ENCODE assay signal across 22 mouse cellular contexts in genomic region chr17:51016384-51016783, GRCm38 (mm10).
"Had no signal": no experiment of that assay in that cellular context is flagged by ENCODE, and none has a peak within 500 bp of the region (broad histone marks: within the 10 kb centered on the region; RNA-seq: fewer than 3 reads in every experiment).

No protein-coding gene starts in this region.

- H3K4me1 ChIP-seq: liver, embryonic 12.5 days; liver, embryonic 15.5 days; lung, embryonic 15.5 days; midbrain, embryonic 10.5 days; midbrain, embryonic 13.5 days; neural tube, embryonic 13.5 days had no signal

- ATAC-seq: liver, embryonic 12.5 days; midbrain, embryonic 13.5 days; midbrain, embryonic 16.5 days had no signal

- H3K36me3 ChIP-seq: liver, embryonic 12.5 days; liver, embryonic 15.5 days; lung, embryonic 15.5 days; midbrain, embryonic 10.5 days; midbrain, embryonic 13.5 days; neural tube, embryonic 13.5 days had no signal

- H3K27ac ChIP-seq: kidney, postnatal 0 days; layer of hippocampus, adult 2 months; liver, embryonic 12.5 days; liver, embryonic 15.5 days; lung, embryonic 15.5 days; midbrain, embryonic 10.5 days; midbrain, embryonic 13.5 days; neural tube, embryonic 13.5 days; stomach, postnatal 0 days had no signal

- H3K9me3 ChIP-seq: liver, embryonic 12.5 days; liver, embryonic 15.5 days; lung, embryonic 15.5 days; midbrain, embryonic 10.5 days; midbrain, embryonic 13.5 days; neural tube, embryonic 13.5 days had no signal

- H3K4me3 ChIP-seq: layer of hippocampus, adult 2 months; liver, embryonic 12.5 days; liver, embryonic 15.5 days; lung, embryonic 15.5 days; midbrain, embryonic 10.5 days; midbrain, embryonic 13.5 days; myocyte; neural tube, embryonic 13.5 days had no signal

- DNase-seq: kidney, adult 2 months; kidney, postnatal 25 days; layer of hippocampus, adult 9-11 months; lung, adult 18-20 months; lung, postnatal 10 days; lung, postnatal 36 days; right cerebral cortex, postnatal 14 days; right cerebral cortex, postnatal 4 days; thymus, adult 2 months; thymus, postnatal 14 days; thymus, postnatal 4 days had no signal

- H3K27me3 ChIP-seq: liver, embryonic 12.5 days; liver, embryonic 15.5 days; lung, embryonic 15.5 days; midbrain, embryonic 13.5 days; neural tube, embryonic 13.5 days had no signal

- H3K9ac ChIP-seq: liver, embryonic 12.5 days; liver, embryonic 15.5 days; lung, embryonic 15.5 days; midbrain, embryonic 13.5 days; neural tube, embryonic 13.5 days had no signal
